Mouse (Mus musculus): ENCODE measurements around the gene Olfr1111. TPM values are rescaled to one million over a fixed set of nuclear protein-coding genes. Genes with fewer than 3 reads are reported as not detected.
"Not testable (repeated sequence)": the region's sequence is repeated elsewhere in the genome, so short reads cannot be mapped to it uniquely, and the experiment has no call there.

Olfr1111 gene
- not detected for total RNA-seq (2021)

DNA sequence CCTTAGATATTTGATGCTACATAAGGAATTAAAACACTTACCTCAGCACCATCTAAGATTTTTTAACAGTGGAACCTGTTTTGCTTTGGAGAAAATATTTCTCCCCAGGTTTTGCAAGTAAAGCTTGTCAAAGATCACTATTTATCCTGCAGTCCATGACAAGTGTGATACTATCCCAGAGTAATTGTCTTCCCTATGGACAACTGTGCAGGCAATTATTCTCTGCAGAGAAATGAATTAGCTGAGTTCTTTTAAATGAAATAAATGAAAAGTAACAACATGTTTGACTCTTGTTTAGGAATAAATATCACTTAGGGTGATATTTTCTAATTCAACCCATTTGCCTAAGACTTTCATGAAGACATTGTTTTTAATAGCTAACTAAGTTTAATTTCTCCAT lies at the start of gene Olfr1111:
Gene Olfr1111 (minus strand): TSS at position 101 of the 400 bp plus-strand sequence.
- intact Hi-C loops (cut with DNase I): no loop called here
- no peak for DNase-seq (ENCODE audit: low spot score)

DNA sequence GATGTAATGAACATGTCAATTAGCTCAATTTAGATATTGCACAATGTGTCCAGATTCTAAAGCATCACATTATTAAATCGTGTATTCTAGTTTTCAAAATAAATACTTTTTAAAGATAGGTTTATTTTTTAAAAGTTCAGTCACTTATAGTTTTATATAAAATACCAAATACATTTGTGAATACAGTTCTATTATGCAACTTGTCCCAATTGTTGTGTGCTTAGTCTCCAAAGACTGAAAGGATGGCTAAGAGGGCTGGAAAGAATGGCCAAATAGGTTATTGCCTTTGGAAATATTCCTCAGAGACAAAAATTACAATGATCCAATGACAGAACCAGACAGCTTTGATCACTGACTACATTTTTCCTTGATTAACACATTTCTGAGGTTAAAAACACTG lies 35.1 kb upstream of the Olfr1111 start, which contains the start of gene Olfr1112:
Gene Olfr1112 (plus strand): TSS at position 301 of the 400 bp plus-strand sequence.
- no peak for DNase-seq (ENCODE audit: low spot score)
- intact Hi-C loops (cut with DNase I): no loop called here

GRCm38 (mm10) chr2:87167731-87168130 lies 15.3 kb upstream of the Olfr1111 start:
- DNase-seq (ENCODE audit: low spot score); intact Hi-C loops (cut with DNase I): not testable (repeated sequence)

DNA sequence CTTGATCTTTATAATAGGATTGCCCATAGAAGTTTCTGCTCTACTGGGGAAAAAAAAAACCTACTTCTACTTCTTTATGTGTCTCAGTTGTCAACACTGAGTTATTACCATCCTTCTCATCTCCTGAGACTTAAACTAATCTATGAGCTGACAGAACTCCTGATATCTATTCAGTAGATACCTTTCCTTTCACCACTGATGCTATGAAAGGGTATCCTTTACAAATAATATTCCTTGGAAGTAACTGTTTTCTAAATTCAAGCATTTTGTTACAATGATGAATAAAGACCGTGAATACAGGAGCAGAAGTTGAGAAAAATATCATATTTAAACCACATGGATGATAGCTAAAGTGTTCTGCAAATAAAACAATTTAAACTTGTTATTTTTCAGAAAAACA lies 12.2 kb downstream of the Olfr1111 start, which contains the start of gene Olfr1110:
Gene Olfr1110 (minus strand): TSS at position 101 of the 400 bp plus-strand sequence.
- intact Hi-C loops (cut with DNase I): no loop called here
- DNase-seq (ENCODE audit: low spot score): no peak

- no peak for DNase-seq (ENCODE audit: low spot score)
- intact Hi-C loops (cut with DNase I): no loop called here
Measured at GRCm38 (mm10) chr2:87114467-87114866, 38.0 kb downstream of the Olfr1111 start, which contains the start of gene Olfr259. Gene Olfr259 (minus strand): TSS chr2:87114567.

Other genes with a start within 250 kb of the Olfr1111 start
- gene Olfr1098, start 228.1 kb downstream of the Olfr1111 start, total RNA-seq (2021): not detected
- not detected for gene Olfr1099, start 191.9 kb downstream of the Olfr1111 start, total RNA-seq (2021)
- not detected for gene Olfr1100, start 172.7 kb downstream of the Olfr1111 start, total RNA-seq (2021)
- not detected for gene Olfr1101, start 161.4 kb downstream of the Olfr1111 start, total RNA-seq (2021)
- gene Olfr1102, start 154.2 kb downstream of the Olfr1111 start, total RNA-seq (2021): not detected
- not detected for gene Olfr1104, start 125.5 kb downstream of the Olfr1111 start, total RNA-seq (2021)
- gene Olfr1105, start 116.1 kb downstream of the Olfr1111 start, total RNA-seq (2021): not detected
- not detected for gene Olfr1106, start 100.4 kb downstream of the Olfr1111 start, total RNA-seq (2021)
- not detected for gene Olfr1107, start 76.8 kb downstream of the Olfr1111 start, total RNA-seq (2021)
- gene Olfr1109, start 56.6 kb downstream of the Olfr1111 start, total RNA-seq (2021): not detected
- gene Olfr259, start 38.1 kb downstream of the Olfr1111 start, total RNA-seq (2021): not detected
- not detected for gene Olfr1110, start 12.3 kb downstream of the Olfr1111 start, total RNA-seq (2021)
- gene Olfr1112, start 35.2 kb upstream of the Olfr1111 start, total RNA-seq (2021): not detected
- not detected for gene Olfr1113, start 56.3 kb upstream of the Olfr1111 start, total RNA-seq (2021)
- not detected for gene Olfr1115, start 95.4 kb upstream of the Olfr1111 start, total RNA-seq (2021)
- not detected for gene Olfr1116, start 114.9 kb upstream of the Olfr1111 start, total RNA-seq (2021)
- gene Olfr1118, start 155.0 kb upstream of the Olfr1111 start, total RNA-seq (2021): not detected
- not detected for gene Olfr1120, start 202.2 kb upstream of the Olfr1111 start, total RNA-seq (2021)
- not detected for gene Olfr1121, start 217.3 kb upstream of the Olfr1111 start, total RNA-seq (2021)
- gene Olfr1122, start 233.2 kb upstream of the Olfr1111 start, total RNA-seq (2021): under 1 TPM in 1 of 2 experiments, not detected in 1; 0.05 TPM

All from heart, postnatal 25 days (tissue).